Mouse (Mus musculus) heart, embryonic 15.5 days (tissue): ENCODE measurements at regions not wholly inside any gene's neighbourhood (a gene's known extent, or its start where the extent isn't known, plus 50 kb on each side); places are given as distances from the start of the nearest gene placed in this dataset.

ENCODE experiments used
- ATAC-seq: fragments of 200-750 bp; cut with Nextera tagmentation; replicated peaks from 2 replicates; pipeline ENCODE4 v1.8.0; 2017; ENCODE audit warnings: low read depth, moderate TSS enrichment; ENCODE audit not compliant: insufficient number of reproducible peaks, insufficient read depth, low FRiP score
- H3K27ac ChIP-seq: fragments of 300-500 bp; sonication (generic); 2 replicates; pipeline ENCODE4 v1.5.1; 2015; ENCODE audit warnings: mild to moderate bottlenecking, inconsistent platforms
- H3K27me3 ChIP-seq: fragments of 300-500 bp; sonication (generic); 2 replicates; pipeline ENCODE4 v1.6.1; 2015; ENCODE audit warnings: inconsistent platforms
- H3K36me3 ChIP-seq: fragments of 300-500 bp; sonication (generic); 2 replicates; pipeline ENCODE4 v1.6.1; 2015; ENCODE audit warnings: mild to moderate bottlenecking, inconsistent platforms
- H3K4me1 ChIP-seq: fragments of 300-500 bp; sonication (generic); replicated peaks from 2 replicates; pipeline ENCODE4 v1.6.1; 2015; ENCODE audit warnings: inconsistent platforms
- H3K4me2 ChIP-seq: fragments of 300-500 bp; sonication (generic); 2 replicates; pipeline ENCODE4 v1.6.1; 2015; ENCODE audit warnings: inconsistent platforms, mild to moderate bottlenecking, moderate library complexity
- H3K4me3 ChIP-seq: fragments of 300-500 bp; sonication (generic); 2 replicates; pipeline ENCODE4 v1.5.1; 2015; ENCODE audit warnings: mild to moderate bottlenecking, inconsistent platforms
- H3K9ac ChIP-seq: fragments of 300-500 bp; sonication (generic); 2 replicates; pipeline ENCODE4 v1.6.1; 2015; ENCODE audit warnings: mild to moderate bottlenecking, inconsistent platforms
- H3K9me3 ChIP-seq: fragments of 300-500 bp; sonication (generic); replicated peaks from 2 replicates; pipeline ENCODE4 v1.6.1; 2016; ENCODE audit warnings: inconsistent platforms
- WGBS: fragments of 180-500 bp; shearing (Covaris S2); methylation state at CpG from one replicate; pipeline ENCODE4 v1.1.7; 2015; ENCODE audit warnings: mixed read lengths; 5-methylcytosine and 5-hydroxymethylcytosine counted together

DNA sequence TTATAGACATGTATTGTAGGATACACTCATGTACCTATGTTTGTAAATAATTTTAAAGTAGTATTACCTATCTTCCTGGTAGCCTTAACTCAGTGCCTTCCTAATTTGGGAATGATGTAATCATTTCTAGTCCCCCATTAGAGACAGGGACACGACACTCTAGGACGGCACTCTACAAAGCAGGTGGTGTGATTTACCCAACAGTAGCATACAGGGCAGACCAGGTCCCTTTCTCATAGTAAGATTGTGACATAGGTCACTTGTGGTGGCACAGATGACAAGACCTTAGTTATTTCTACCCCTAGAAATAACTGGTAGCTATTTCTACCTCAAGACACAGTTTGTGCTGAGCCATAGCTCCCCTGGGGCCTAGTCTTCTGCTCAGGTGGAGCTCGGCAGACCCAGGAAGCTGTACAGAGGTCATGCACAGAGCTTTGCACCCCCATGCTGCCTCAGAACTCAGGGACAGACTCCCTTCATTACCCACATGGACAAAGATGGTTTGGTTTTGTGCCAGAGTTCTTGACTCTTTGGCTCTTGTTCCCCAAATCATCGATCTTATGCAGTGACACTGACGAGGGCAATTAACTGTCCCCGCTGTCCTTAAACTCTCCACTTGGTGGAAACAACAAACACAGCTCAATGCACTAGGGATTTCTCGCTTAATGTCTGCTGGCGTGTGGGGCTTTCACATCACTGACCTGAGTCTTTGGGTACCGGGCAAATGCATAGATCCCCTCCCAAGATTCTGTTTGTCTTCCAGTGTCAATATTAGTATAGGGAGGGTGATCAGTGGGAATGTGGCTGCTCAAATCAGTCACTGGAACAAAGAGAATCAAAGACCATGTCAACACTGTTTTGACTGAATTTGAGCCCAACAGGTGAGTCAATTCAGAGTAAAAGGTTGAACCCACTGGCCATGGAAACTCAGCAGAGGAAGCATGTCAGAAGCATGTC, 108.5 kb upstream of the Cox10 start:
- no peak overlapping the region for H3K27ac ChIP-seq
- no peak overlapping the region for H3K9ac ChIP-seq
- no peaks in the 10 kb centered on the region for H3K27me3 ChIP-seq
- H3K4me1 ChIP-seq = no peaks in the 10 kb centered on the region
- H3K9me3 ChIP-seq = no peaks in the 10 kb centered on the region
- H3K36me3 ChIP-seq = no peaks in the 10 kb centered on the region
- no peak overlapping the region for H3K4me3 ChIP-seq
- H3K4me2 ChIP-seq = no peak overlapping the region
- ATAC-seq = no peak
- 70% methylated on average over 9 of the region's 9 CpGs for WGBS

DNA sequence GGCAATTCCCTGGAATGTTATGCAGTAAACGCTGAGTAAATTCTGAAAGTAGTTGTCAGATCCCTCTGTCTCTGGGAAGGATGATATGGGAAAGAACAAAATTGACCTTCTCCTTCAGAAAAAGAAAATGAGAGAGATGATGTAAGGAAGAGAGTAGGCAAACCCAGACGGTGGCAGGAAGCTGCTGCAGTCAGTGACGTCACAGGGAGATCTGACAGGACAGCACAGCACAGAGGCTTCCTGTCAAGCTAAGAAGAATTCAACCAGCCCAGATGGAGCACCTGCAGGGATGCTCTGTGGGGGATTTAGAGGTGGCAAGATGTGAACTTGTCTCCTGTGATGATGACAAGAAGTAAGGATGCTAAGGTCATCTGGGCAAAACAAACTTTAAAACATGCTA, 107.7 kb upstream of the Cox10 start:
- no peaks in the 10 kb centered on the region for H3K27me3 ChIP-seq
- ATAC-seq = no peak
- no peak overlapping the region for H3K9ac ChIP-seq
- no peaks in the 10 kb centered on the region for H3K36me3 ChIP-seq
- H3K4me1 ChIP-seq = no peaks in the 10 kb centered on the region
- no peak overlapping the region for H3K4me2 ChIP-seq
- WGBS = 42% methylated on average over 3 of the region's 3 CpGs
- no peak overlapping the region for H3K27ac ChIP-seq
- no peaks in the 10 kb centered on the region for H3K9me3 ChIP-seq
- H3K4me3 ChIP-seq = no peak overlapping the region

DNA sequence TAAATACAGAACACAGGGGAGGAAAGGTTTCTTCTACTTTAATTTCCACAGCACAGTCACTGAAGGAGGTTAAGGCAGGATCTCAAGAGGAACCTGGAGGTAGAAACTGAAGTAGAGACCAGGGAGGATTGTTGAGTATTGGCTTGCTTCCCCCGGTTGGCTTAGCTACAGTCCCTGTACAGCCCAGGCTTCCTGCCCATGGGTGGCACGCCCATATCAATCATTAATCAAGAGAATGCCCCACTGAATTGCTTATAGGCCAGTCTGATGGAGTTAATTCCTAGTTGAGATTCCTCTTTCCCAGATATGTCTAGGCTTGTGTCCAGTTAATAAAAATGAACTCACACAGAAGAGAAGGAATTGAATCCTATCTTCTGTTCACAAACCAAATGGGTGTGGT, 107.3 kb upstream of the Cox10 start:
- Histone ChIP-seq H3K9me3 (no peaks in the 10 kb centered on the region), H3K4me1 (no peaks in the 10 kb centered on the region), H3K27ac (no peak overlapping the region), H3K27me3 (no peaks in the 10 kb centered on the region), H3K4me2 (no peak overlapping the region), H3K9ac (no peak overlapping the region), H3K4me3 (no peak overlapping the region), H3K36me3 (no peaks in the 10 kb centered on the region)
- 70% methylated on average over 2 of the region's 2 CpGs for WGBS
- ATAC-seq = no peak

DNA sequence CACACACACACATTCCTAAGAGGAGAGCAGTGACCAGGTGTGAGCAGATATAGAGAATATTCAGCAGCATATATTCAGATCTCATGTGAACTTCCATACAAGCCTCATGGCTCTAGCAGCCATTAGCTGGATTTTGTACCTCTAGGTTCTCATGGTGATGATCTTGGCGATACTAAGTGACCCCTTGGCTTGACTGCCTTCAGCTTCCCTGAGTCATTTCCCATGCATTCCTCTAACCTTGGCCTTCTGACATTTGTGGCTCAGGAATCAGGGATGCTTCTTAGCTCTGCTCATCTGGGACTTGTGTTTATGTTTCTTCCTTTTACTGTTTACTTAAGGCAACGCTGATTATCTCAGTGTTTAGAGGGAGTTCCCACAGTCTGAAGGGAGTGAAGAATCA, 100.8 kb upstream of the Cox10 start:
- Histone ChIP-seq H3K9ac (no peak overlapping the region), H3K4me1 (no peaks in the 10 kb centered on the region), H3K36me3 (no peaks in the 10 kb centered on the region), H3K27ac (no peak overlapping the region), H3K9me3 (no peaks in the 10 kb centered on the region), H3K27me3 (no peaks in the 10 kb centered on the region), H3K4me2 (no peak overlapping the region), H3K4me3 (no peak overlapping the region)
- ATAC-seq = no peak
- WGBS = 18% methylated on average over 2 of the region's 2 CpGs

DNA sequence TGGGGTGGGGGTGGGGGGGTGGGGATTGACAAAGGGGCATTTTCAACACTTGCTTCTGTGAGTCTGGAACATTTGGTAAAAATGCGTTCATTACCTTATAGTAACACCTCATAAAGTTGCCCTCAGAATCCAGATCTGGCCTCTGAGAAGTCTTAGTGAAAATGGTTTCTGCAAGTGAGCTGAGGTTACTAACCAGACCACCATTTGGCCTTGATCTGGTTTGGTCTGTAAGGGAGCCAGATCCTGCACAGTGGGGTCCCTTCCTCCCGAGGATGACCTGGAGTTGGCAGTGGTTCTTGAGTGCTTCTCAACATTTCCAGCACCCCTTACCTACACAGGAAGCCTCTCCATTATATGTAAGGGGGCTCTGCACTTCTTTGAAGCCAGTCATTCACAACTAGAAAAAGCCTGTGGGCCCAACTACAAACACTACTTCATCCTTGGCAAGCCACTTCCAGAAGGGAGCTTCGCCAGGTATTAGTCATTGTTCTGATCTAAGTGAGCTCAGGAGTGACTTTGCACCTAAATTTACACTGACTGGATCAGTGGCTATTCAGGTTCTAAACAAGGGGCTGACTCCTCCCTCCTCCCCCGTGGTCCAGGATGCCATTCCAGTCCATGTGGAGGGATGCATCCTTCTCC, 94.3 kb upstream of the Cox10 start:
- no peak for ATAC-seq
- no peak overlapping the region for H3K4me3 ChIP-seq
- H3K27ac ChIP-seq = no peak overlapping the region
- H3K4me2 ChIP-seq = no peak overlapping the region
- WGBS = 53% methylated on average over 4 of the region's 4 CpGs
- H3K9ac ChIP-seq = no peak overlapping the region
- no peaks in the 10 kb centered on the region for H3K9me3 ChIP-seq
- no peaks in the 10 kb centered on the region for H3K36me3 ChIP-seq
- H3K27me3 ChIP-seq = no peaks in the 10 kb centered on the region
- peaks cover 3% of the 10 kb centered on the region; the same call in 1 of the 2 replicates for H3K4me1 ChIP-seq

DNA sequence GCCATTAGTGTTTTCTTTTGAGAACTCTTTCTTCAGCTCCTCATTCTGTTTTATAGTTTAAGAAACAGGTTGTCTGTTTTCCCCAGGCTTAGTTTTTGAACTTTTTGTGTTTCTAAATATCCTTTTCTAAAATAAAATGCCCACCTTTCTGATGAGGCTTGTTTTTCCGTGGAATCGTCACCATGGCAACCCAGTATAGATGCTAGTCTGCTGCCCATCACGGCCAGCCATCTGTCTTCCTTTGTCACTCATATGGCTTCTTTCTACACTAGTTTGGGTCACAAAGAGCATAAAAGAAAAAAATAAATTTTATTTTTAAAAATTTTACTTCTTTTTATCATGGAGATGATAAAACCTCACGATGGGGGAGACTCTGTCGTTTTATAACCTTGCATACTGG, 93.7 kb upstream of the Cox10 start:
- 72% methylated on average over 5 of the region's 5 CpGs for WGBS
- H3K4me2 ChIP-seq = no peak overlapping the region
- ATAC-seq = no peak
- H3K36me3 ChIP-seq = no peaks in the 10 kb centered on the region
- no peak overlapping the region for H3K4me3 ChIP-seq
- no peak overlapping the region for H3K9ac ChIP-seq
- H3K4me1 ChIP-seq = peaks cover 4% of the 10 kb centered on the region; the same call in 1 of the 2 replicates
- 0 out of 2 replicates have a peak, but pooled peaks cover under 1% of the 10 kb centered on the region for H3K27me3 ChIP-seq
- no peaks in the 10 kb centered on the region for H3K9me3 ChIP-seq
- H3K27ac ChIP-seq = no peak overlapping the region

DNA sequence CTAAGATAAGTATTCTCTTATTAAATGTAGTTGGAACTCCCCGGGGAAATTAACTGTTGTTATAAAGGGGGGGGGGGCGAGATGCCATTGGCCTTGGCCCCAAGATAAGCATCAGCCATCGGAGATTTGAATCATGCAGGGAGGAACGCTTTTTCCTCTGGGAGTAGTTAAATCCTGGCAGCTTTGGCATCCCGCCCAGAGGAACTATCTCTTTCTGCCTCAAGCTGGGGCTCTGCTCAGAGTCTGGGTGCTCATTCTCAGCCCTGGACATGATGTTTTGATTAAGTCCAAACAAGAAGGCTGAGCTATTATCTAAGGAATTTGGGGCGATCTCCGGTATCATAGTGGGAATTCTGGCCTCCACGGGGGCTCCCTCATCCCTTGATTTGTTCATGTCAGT, 89.4 kb upstream of the Cox10 start:
- ATAC-seq = no peak
- Histone ChIP-seq H3K27ac (no peak overlapping the region), H3K9me3 (no peaks in the 10 kb centered on the region), H3K4me1 (peaks cover 4% of the 10 kb centered on the region; the same call in 1 of the 2 replicates), H3K36me3 (no peaks in the 10 kb centered on the region), H3K27me3 (0 out of 2 replicates have a peak, but pooled peaks cover 8% of the 10 kb centered on the region), H3K9ac (no peak overlapping the region), H3K4me3 (no peak overlapping the region), H3K4me2 (no peak overlapping the region)
- WGBS = 35% methylated on average over 8 of the region's 8 CpGs

DNA sequence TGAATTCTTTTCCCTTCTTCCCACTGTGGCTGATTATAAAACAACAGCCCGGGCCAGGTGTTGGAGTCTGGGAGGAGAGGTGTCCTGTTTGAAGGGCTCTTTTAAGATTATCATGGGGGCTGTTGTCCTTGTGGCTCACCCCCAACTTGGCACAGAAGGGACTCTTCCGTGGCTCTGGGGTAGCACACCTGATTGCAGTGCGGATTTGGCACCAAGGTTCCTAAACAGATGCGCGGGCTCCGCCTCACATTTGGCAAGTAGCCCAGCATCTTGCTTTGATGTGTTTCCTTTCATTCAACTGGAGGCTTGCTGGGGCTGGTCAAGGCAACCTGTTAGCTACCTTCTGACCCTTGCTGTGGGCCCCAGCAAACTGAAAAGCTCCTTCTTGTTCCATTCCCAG, 85.5 kb upstream of the Cox10 start:
- Histone ChIP-seq H3K4me2 (no peak overlapping the region), H3K4me1 (peaks cover 4% of the 10 kb centered on the region; the same call in 1 of the 2 replicates), H3K4me3 (no peak overlapping the region), H3K9ac (no peak overlapping the region), H3K27ac (no peak overlapping the region), H3K9me3 (no peaks in the 10 kb centered on the region), H3K36me3 (no peaks in the 10 kb centered on the region), H3K27me3 (0 out of 2 replicates have a peak, but pooled peaks cover 8% of the 10 kb centered on the region)
- WGBS = 53% methylated on average over 6 of the region's 6 CpGs
- ATAC-seq = no peak

DNA sequence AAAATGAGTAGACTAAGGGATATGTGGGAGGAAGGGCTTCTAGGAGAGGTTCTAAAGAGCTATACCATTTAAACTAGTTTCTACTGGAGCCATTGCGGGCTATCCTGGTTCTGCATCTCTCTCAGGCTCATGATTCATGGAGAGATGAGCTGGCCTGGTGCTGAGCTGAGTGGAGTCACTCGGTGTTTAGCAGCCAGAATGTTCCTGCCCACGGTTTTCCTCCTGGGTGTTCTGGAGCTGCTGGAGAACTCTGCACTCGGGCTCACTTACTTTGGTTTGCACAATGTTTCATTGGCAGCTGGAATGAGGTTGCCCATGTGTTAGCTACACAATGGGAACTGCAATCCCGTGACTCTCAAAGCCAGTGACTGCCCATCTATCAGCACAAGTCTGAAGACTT, 79.0 kb upstream of the Cox10 start:
- 83% methylated on average over 5 of the region's 5 CpGs for WGBS
- Histone ChIP-seq H3K9ac (no peak overlapping the region), H3K36me3 (no peaks in the 10 kb centered on the region), H3K9me3 (no peaks in the 10 kb centered on the region), H3K27me3 (0 out of 2 replicates have a peak, but pooled peaks cover 3% of the 10 kb centered on the region), H3K4me2 (no peak overlapping the region), H3K4me3 (no peak overlapping the region), H3K4me1 (no peaks in the 10 kb centered on the region), H3K27ac (no peak overlapping the region)
- no peak for ATAC-seq

DNA sequence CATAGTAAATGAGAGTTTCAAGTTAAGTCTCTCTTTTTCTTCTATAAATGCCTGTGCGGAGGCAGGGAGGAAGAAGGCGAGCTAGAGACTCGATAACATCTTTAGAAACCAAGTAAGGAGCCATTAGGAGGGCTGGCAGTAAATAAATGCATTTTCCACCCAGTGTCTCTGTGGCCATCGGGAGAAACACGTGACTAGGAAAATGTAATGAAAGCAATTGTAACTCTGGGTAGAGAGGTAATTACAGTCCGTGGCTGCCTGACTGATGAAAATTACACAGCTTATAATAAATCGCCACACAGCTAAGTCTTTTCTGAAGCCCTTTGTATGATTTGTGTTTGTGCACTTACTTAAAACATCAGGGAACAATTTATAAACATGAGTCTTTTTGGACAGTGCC, 77.4 kb upstream of the Cox10 start:
- Histone ChIP-seq H3K27me3 (0 out of 2 replicates have a peak, but pooled peaks cover 3% of the 10 kb centered on the region), H3K4me2 (no peak overlapping the region), H3K36me3 (no peaks in the 10 kb centered on the region), H3K9me3 (no peaks in the 10 kb centered on the region), H3K27ac (no peak overlapping the region), H3K4me3 (no peak overlapping the region), H3K4me1 (no peaks in the 10 kb centered on the region), H3K9ac (no peak overlapping the region)
- ATAC-seq = no peak
- WGBS = 77% methylated on average over 7 of the region's 7 CpGs

DNA sequence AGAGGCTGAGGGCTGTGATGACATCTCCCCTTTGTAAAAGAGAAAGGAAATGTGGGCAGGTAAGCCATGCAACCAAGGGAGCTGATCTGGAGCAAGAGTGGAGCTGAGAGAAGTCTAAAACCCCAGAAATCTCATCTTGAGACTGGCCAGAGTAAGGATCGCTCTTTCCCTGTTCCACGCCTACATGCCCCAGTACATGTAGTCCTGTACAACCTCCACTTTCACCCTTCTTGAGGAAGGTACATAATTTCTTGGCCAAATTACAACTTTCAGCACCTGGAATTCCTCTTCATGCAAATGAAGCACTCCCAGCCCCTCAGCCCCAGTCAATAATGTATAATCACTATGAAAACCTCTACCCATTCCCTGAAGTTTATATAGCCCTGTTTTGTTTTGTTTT, 60.2 kb upstream of the Cox10 start:
- H3K27ac ChIP-seq = no peak overlapping the region
- WGBS = 89% methylated on average over 2 of the region's 2 CpGs
- no peak overlapping the region for H3K4me2 ChIP-seq
- H3K9me3 ChIP-seq = no peaks in the 10 kb centered on the region
- H3K36me3 ChIP-seq = no peaks in the 10 kb centered on the region
- H3K27me3 ChIP-seq = no peaks in the 10 kb centered on the region
- H3K9ac ChIP-seq = no peak overlapping the region
- ATAC-seq = no peak
- H3K4me3 ChIP-seq = no peak overlapping the region
- no peaks in the 10 kb centered on the region for H3K4me1 ChIP-seq
